Mouse (Mus musculus): ENCODE measurements around the gene Tmem56.

Gene Tmem56

GRCm38 (mm10) chr3:121282998-121283397, at the start of gene Tmem56:
Gene Tmem56 (minus strand): TSS chr3:121283098.
- no peak for DNase-seq

- no peak for DNase-seq
Measured at GRCm38 (mm10) chr3:121330244-121330646, 47.3 kb upstream of the Tmem56 start.

GRCm38 (mm10) chr3:121329647-121330046, 46.7 kb upstream of the Tmem56 start:
- DNase-seq, result no peak

GRCm38 (mm10) chr3:121327406-121327805, 44.5 kb upstream of the Tmem56 start:
- no peak for DNase-seq

- DNase-seq, result no peak
Measured at GRCm38 (mm10) chr3:121323371-121323770, 40.5 kb upstream of the Tmem56 start.

GRCm38 (mm10) chr3:121320896-121321295, 38.0 kb upstream of the Tmem56 start:
- DNase-seq, result no peak

GRCm38 (mm10) chr3:121319906-121320305, 37.0 kb upstream of the Tmem56 start:
- no peak for DNase-seq

GRCm38 (mm10) chr3:121315498-121315897, 32.6 kb upstream of the Tmem56 start:
- DNase-seq, result no peak

GRCm38 (mm10) chr3:121314149-121314548, 31.3 kb upstream of the Tmem56 start:
- DNase-seq, result no peak

GRCm38 (mm10) chr3:121312979-121313378, 30.1 kb upstream of the Tmem56 start:
- DNase-seq, result no peak

- no peak for DNase-seq
Measured at GRCm38 (mm10) chr3:121312426-121312825, 29.5 kb upstream of the Tmem56 start.

- DNase-seq, result no peak
Measured at GRCm38 (mm10) chr3:121309896-121310714, 27.2 kb upstream of the Tmem56 start.

- no peak for DNase-seq
Measured at GRCm38 (mm10) chr3:121309429-121309828, 26.5 kb upstream of the Tmem56 start.

- no peak for DNase-seq
Measured at GRCm38 (mm10) chr3:121308935-121309334, 26.0 kb upstream of the Tmem56 start.

GRCm38 (mm10) chr3:121307532-121308234, 24.8 kb upstream of the Tmem56 start:
- peak; percentile 54 for DNase-seq

GRCm38 (mm10) chr3:121306641-121307040, 23.7 kb upstream of the Tmem56 start:
- no peak for DNase-seq

- DNase-seq, result no peak
Measured at GRCm38 (mm10) chr3:121294200-121294599, 11.3 kb upstream of the Tmem56 start.

- peak; percentile 92 for DNase-seq
Measured at GRCm38 (mm10) chr3:121291560-121292258, 8.8 kb upstream of the Tmem56 start, which contains the start of gene Alg14. Gene Alg14 (plus strand): TSS chr3:121291773.

GRCm38 (mm10) chr3:121291225-121291559, 8.3 kb upstream of the Tmem56 start:
- DNase-seq, result no peak

GRCm38 (mm10) chr3:121290681-121291080, 7.8 kb upstream of the Tmem56 start:
- no peak for DNase-seq

GRCm38 (mm10) chr3:121287151-121287550, 4.3 kb upstream of the Tmem56 start:
- DNase-seq, result no peak

- no peak for DNase-seq
Measured at GRCm38 (mm10) chr3:121285219-121285618, 2.3 kb upstream of the Tmem56 start.

GRCm38 (mm10) chr3:121279679-121280078, 3.2 kb downstream of the Tmem56 start:
- DNase-seq, result no peak

- DNase-seq, result no peak
Measured at GRCm38 (mm10) chr3:121277557-121277956, 5.3 kb downstream of the Tmem56 start.

Data from right cerebral cortex, postnatal 14 days (tissue).